Mouse (Mus musculus): ENCODE data around the gene Foxj1.

Foxj1 gene

GRCm38 (mm10) chr11:116342069-116342791, 7.0 kb upstream of the Foxj1 start:
- no peak for DNase-seq (ENCODE audit: low spot score)

- no peak for DNase-seq (ENCODE audit: low spot score)
Observed at GRCm38 (mm10) chr11:116337531-116337930, 2.3 kb upstream of the Foxj1 start.

- DNase-seq (ENCODE audit: low spot score) = no peak
Observed at GRCm38 (mm10) chr11:116337000-116337399, 1.8 kb upstream of the Foxj1 start.

GRCm38 (mm10) chr11:116336393-116336792, 1.2 kb upstream of the Foxj1 start:
- no peak for DNase-seq (ENCODE audit: low spot score)

- DNase-seq (ENCODE audit: low spot score) = no peak
Observed at GRCm38 (mm10) chr11:116334417-116334782, 799 bp downstream of the Foxj1 start.

GRCm38 (mm10) chr11:116333526-116334416, 1.4 kb downstream of the Foxj1 start:
- no peak for DNase-seq (ENCODE audit: low spot score)

- DNase-seq (ENCODE audit: low spot score) = no peak
Observed at GRCm38 (mm10) chr11:116332983-116333270, 2.3 kb downstream of the Foxj1 start.

GRCm38 (mm10) chr11:116332232-116332982, 2.8 kb downstream of the Foxj1 start:
- no peak for DNase-seq (ENCODE audit: low spot score)

- no peak for DNase-seq (ENCODE audit: low spot score)
Observed at GRCm38 (mm10) chr11:116330211-116330518, 5.0 kb downstream of the Foxj1 start.

- no peak for DNase-seq (ENCODE audit: low spot score)
Observed at GRCm38 (mm10) chr11:116329314-116330210, 5.6 kb downstream of the Foxj1 start.

- DNase-seq (ENCODE audit: low spot score) = no peak
Observed at GRCm38 (mm10) chr11:116326963-116327603, 8.1 kb downstream of the Foxj1 start.

GRCm38 (mm10) chr11:116318719-116319659, 16.2 kb downstream of the Foxj1 start:
- DNase-seq (ENCODE audit: low spot score) = peak; percentile 77

GRCm38 (mm10) chr11:116312359-116312758, 22.8 kb downstream of the Foxj1 start:
- DNase-seq (ENCODE audit: low spot score) = no peak

GRCm38 (mm10) chr11:116311169-116311568, 24.0 kb downstream of the Foxj1 start:
- peak; percentile 27 for DNase-seq (ENCODE audit: low spot score)

- no peak for DNase-seq (ENCODE audit: low spot score)
Observed at GRCm38 (mm10) chr11:116309601-116310000, 25.6 kb downstream of the Foxj1 start.

- DNase-seq (ENCODE audit: low spot score) = no peak
Observed at GRCm38 (mm10) chr11:116307762-116308531, 27.3 kb downstream of the Foxj1 start.

- DNase-seq (ENCODE audit: low spot score) = no peak
Observed at GRCm38 (mm10) chr11:116307019-116307725, 28.0 kb downstream of the Foxj1 start, which contains the start of gene Exoc7. Gene Exoc7, minus strand, starts transcription at chr11:116307233.

GRCm38 (mm10) chr11:116306126-116306982, 28.8 kb downstream of the Foxj1 start:
- DNase-seq (ENCODE audit: low spot score) = peak; percentile 93
